ENCODE assay signal across 9 mouse cellular contexts in genomic region chr4:134020621-134021020, GRCm38 (mm10). TPM values are rescaled to one million over a fixed set of nuclear protein-coding genes. Genes with fewer than 3 reads are reported as not detected.
DNase-seq lines count a peak whose midpoint lies in the region; ATAC-seq and TF ChIP-seq lines count a peak whose summit lies in the region.
"Had no signal": no experiment of that assay in that cellular context is flagged by ENCODE, and none has a peak within 500 bp of the region (broad histone marks: within the 10 kb centered on the region; RNA-seq: fewer than 3 reads in every experiment).

No protein-coding gene starts in this region.

- WGBS in forebrain, embryonic 12.5 days, result 4% methylated on average over 11 of the region's 11 CpGs
- 4% methylated on average over 11 of the region's 11 CpGs for WGBS in forebrain, embryonic 15.5 days
- 1% methylated on average over 11 of the region's 11 CpGs for WGBS in lung, embryonic 14.5 days
- 4% methylated on average over 11 of the region's 11 CpGs for WGBS in neural tube, embryonic 15.5 days

- H3K27me3 ChIP-seq in forebrain, embryonic 12.5 days, result peaks cover 22% of the 10 kb centered on the region; the same call in 1 of the 2 replicates
- peaks cover 38% of the 10 kb centered on the region for H3K27me3 ChIP-seq in forebrain, embryonic 15.5 days
- H3K27me3 ChIP-seq in MEL (ENCODE audit: control insufficient read depth in 1 of 2, insufficient read depth in 2 of 2, low read length in 2 of 2), result no peaks in the 10 kb centered on the region
- peaks cover 42% of the 10 kb centered on the region for H3K27me3 ChIP-seq in lung, embryonic 14.5 days (ENCODE audit: insufficient read depth, low read length)
- peaks cover 26% of the 10 kb centered on the region for H3K27me3 ChIP-seq in neural tube, embryonic 15.5 days (replicated peaks)

- H3K36me3 ChIP-seq in forebrain, embryonic 12.5 days (replicated peaks), result no peaks in the 10 kb centered on the region
- H3K36me3 ChIP-seq in forebrain, embryonic 15.5 days, result no peaks in the 10 kb centered on the region
- no peaks in the 10 kb centered on the region for H3K36me3 ChIP-seq in MEL (ENCODE audit: control insufficient read depth in 1 of 2, insufficient read depth in 2 of 2, low read length in 2 of 2)
- H3K36me3 ChIP-seq in lung, embryonic 14.5 days (ENCODE audit: insufficient read depth), result no peaks in the 10 kb centered on the region
- no peaks in the 10 kb centered on the region for H3K36me3 ChIP-seq in neural tube, embryonic 15.5 days

- peak; percentile 65 for DNase-seq in MEL (ENCODE audit: low read depth, low spot score)
- DNase-seq in embryo, embryonic 10.5 days (ENCODE audit: low spot score), result peak; percentile 92
- DNase-seq in lung, embryonic 14.5 days, result peak; percentile 92
- peak; percentile 64 to 70 for DNase-seq in urinary bladder, postnatal 36 days (ENCODE audit: low spot score in 2 of 2)

- H3K27ac ChIP-seq in forebrain, embryonic 12.5 days, result no peak overlapping the region
- no peak overlapping the region for H3K27ac ChIP-seq in forebrain, embryonic 15.5 days (replicated peaks)
- H3K27ac ChIP-seq in MEL (ENCODE audit: control insufficient read depth, low read depth, low read length), result no peak overlapping the region
- no peak overlapping the region for H3K27ac ChIP-seq in lung, embryonic 14.5 days (ENCODE audit: low read depth)
- no peak overlapping the region for H3K27ac ChIP-seq in neural tube, embryonic 15.5 days (replicated peaks)

- no peaks in the 10 kb centered on the region for H3K79me2 ChIP-seq in MEL (ENCODE audit: control insufficient read depth, insufficient read depth, low read length, poor library complexity)

- H3K4me2 ChIP-seq in forebrain, embryonic 12.5 days, result peak overlapping the region; percentile 72; the same call in 1 of the 2 replicates
- H3K4me2 ChIP-seq in forebrain, embryonic 15.5 days (replicated peaks), result no peak overlapping the region
- H3K4me2 ChIP-seq in lung, embryonic 14.5 days, result no peak overlapping the region
- H3K4me2 ChIP-seq in neural tube, embryonic 15.5 days, result peak overlapping the region; percentile 64

- H3K9ac ChIP-seq in forebrain, embryonic 12.5 days, result no peak overlapping the region
- H3K9ac ChIP-seq in forebrain, embryonic 15.5 days (replicated peaks), result no peak overlapping the region
- H3K9ac ChIP-seq in MEL (ENCODE audit: control insufficient read depth, low read depth, low read length, poor library complexity, severe bottlenecking), result no peak overlapping the region
- H3K9ac ChIP-seq in lung, embryonic 14.5 days, result no peak overlapping the region
- H3K9ac ChIP-seq in neural tube, embryonic 15.5 days (replicated peaks), result no peak overlapping the region

- TF ChIP-seq RAD21 in MEL (IDR thresholded peaks at IDR 0.05; ENCODE audit: low read depth, low read length), result no peak

- no peak for TF ChIP-seq POLR2A in MEL (IDR thresholded peaks at IDR 0.05; ENCODE audit: control insufficient read depth in 1 of 2, insufficient read depth in 1 of 2, low read depth in 1 of 2, low read length in 2 of 2, poor library complexity in 1 of 2)

- TF ChIP-seq EP300 in MEL (IDR thresholded peaks at IDR 0.05; ENCODE audit: low read depth in 1 of 2, low read length in 2 of 2), result no peak

- no peak overlapping the region for H3K4me3 ChIP-seq in forebrain, embryonic 12.5 days (replicated peaks)
- H3K4me3 ChIP-seq in forebrain, embryonic 15.5 days, result no peak overlapping the region
- H3K4me3 ChIP-seq in MEL (ENCODE audit: control insufficient read depth in 1 of 2, insufficient read depth in 1 of 2, low read depth in 2 of 2, low read length in 2 of 2), result no peak overlapping the region
- no peak overlapping the region for H3K4me3 ChIP-seq in lung, embryonic 14.5 days (ENCODE audit: low read depth, low read length)
- peak overlapping the region; percentile 5; the same call in 1 of the 2 replicates for H3K4me3 ChIP-seq in neural tube, embryonic 15.5 days (replicated peaks)

- H3K9me3 ChIP-seq in forebrain, embryonic 12.5 days, result no peaks in the 10 kb centered on the region
- no peaks in the 10 kb centered on the region for H3K9me3 ChIP-seq in forebrain, embryonic 15.5 days
- H3K9me3 ChIP-seq in MEL (replicated peaks; ENCODE audit: insufficient read depth, low read length), result no peaks in the 10 kb centered on the region
- H3K9me3 ChIP-seq in lung, embryonic 14.5 days (ENCODE audit: low read depth, low read length), result no peaks in the 10 kb centered on the region
- H3K9me3 ChIP-seq in neural tube, embryonic 15.5 days (replicated peaks), result no peaks in the 10 kb centered on the region

- TF ChIP-seq CTCF in MEL (IDR thresholded peaks at IDR 0.05 in 2 of 3, conservative IDR thresholded peaks at IDR 0.05 in 1 of 3; ENCODE audit: control insufficient read depth in 1 of 3, insufficient read depth in 1 of 3, low read depth in 2 of 3, low read length in 3 of 3, poor library complexity in 1 of 3, severe bottlenecking in 1 of 3), result no peak
- no peak for TF ChIP-seq CTCF in lung, embryonic 14.5 days (IDR thresholded peaks at IDR 0.05; ENCODE audit: low read depth)

- ATAC-seq in forebrain, embryonic 12.5 days (ENCODE audit: low FRiP score), result no peak
- no peak for ATAC-seq in forebrain, embryonic 15.5 days (replicated peaks)
- ATAC-seq in hematopoietic stem cell, adult 5-6 weeks (replicated peaks in 1 of 2; ENCODE audit: insufficient read depth in 1 of 2, low FRiP score in 2 of 2, low TSS enrichment in 1 of 2, low read depth in 1 of 2, poor library complexity in 2 of 2, severe bottlenecking in 2 of 2), result peak; percentile 59 to 72; a peak in 2 of 4 replicates
- no peak for ATAC-seq in lung, embryonic 14.5 days (ENCODE audit: insufficient read depth)
- ATAC-seq in neural tube, embryonic 15.5 days (ENCODE audit: low FRiP score), result no peak

- peaks cover 46% of the 10 kb centered on the region for H3K4me1 ChIP-seq in forebrain, embryonic 12.5 days
- H3K4me1 ChIP-seq in forebrain, embryonic 15.5 days, result peaks cover 31% of the 10 kb centered on the region
- no peaks in the 10 kb centered on the region for H3K4me1 ChIP-seq in MEL (ENCODE audit: control insufficient read depth in 1 of 2, insufficient read depth in 2 of 2, low read length in 2 of 2)
- no peaks in the 10 kb centered on the region for H3K4me1 ChIP-seq in lung, embryonic 14.5 days (ENCODE audit: insufficient read depth)
- H3K4me1 ChIP-seq in neural tube, embryonic 15.5 days, result peaks cover 42% of the 10 kb centered on the region

TF ChIP-seq in MEL, 35 proteins besides CTCF, POLR2A, EP300 and RAD21 (continues in another document):
- TF ChIP-seq MYB (IDR thresholded peaks at IDR 0.05; ENCODE audit: low read depth, low read length), result no peak

RNA-seq across cellular contexts. Expression of gene Lin28a, which starts 2.0 kb away (rescaled TPM):
- polyA plus RNA-seq in forebrain, embryonic 12.5 days (2016; fragmentation: Nextera tagmentation; extraction: Ambion mirVana), result 0.92 and 1.5 TPM in 2 replicates
- polyA plus RNA-seq in forebrain, embryonic 15.5 days (2015; fragmentation: Nextera tagmentation; extraction: Ambion mirVana), result not detected in 2 replicates
- not detected in 2 replicates for total RNA-seq in MEL (2012; rRNA removed)
- polyA plus RNA-seq in MEL (2012; ENCODE audit: insufficient read depth in 1 of 2, insufficient read length in 2 of 2, low read depth in 1 of 2, low replicate concordance in 2 of 2, missing spikeins in 1 of 2), result under 1 TPM in 1 of 2 experiments, not detected in 1; 0.01 TPM
- total RNA-seq in hematopoietic stem cell, adult 5-6 weeks (2017), result 4.2 and 4.8 TPM in 2 replicates
- not detected in 2 replicates for polyA plus RNA-seq in lung, embryonic 14.5 days (2014; fragmentation: Nextera tagmentation; extraction: Ambion mirVana)
- 0.19 and 0.37 TPM in 2 replicates for polyA plus RNA-seq in neural tube, embryonic 15.5 days (2015; fragmentation: Nextera tagmentation; extraction: Ambion mirVana)
- polyA plus RNA-seq: large intestine, adult 2 months had no signal

RNA-seq across cellular contexts. Expression of gene Dhdds, which starts 19.9 kb away (rescaled TPM):
- 45.5 and 48.6 TPM in 2 replicates for polyA plus RNA-seq in forebrain, embryonic 12.5 days (2016; fragmentation: Nextera tagmentation; extraction: Ambion mirVana)
- polyA plus RNA-seq in forebrain, embryonic 15.5 days (2015; fragmentation: Nextera tagmentation; extraction: Ambion mirVana), result 52.8 and 56.7 TPM in 2 replicates
- total RNA-seq in MEL (2012; rRNA removed), result 15.9 and 19.0 TPM in 2 replicates
- 10 to 100 TPM in 1 of 2 experiments, not detected in 1; 37.7 TPM for polyA plus RNA-seq in MEL (2012; ENCODE audit: insufficient read depth in 1 of 2, insufficient read length in 2 of 2, low read depth in 1 of 2, low replicate concordance in 2 of 2, missing spikeins in 1 of 2)
- 19.2 and 25.5 TPM in 2 replicates for total RNA-seq in hematopoietic stem cell, adult 5-6 weeks (2017)
- polyA plus RNA-seq in lung, embryonic 14.5 days (2014; fragmentation: Nextera tagmentation; extraction: Ambion mirVana), result 43.7 and 45.6 TPM in 2 replicates
- polyA plus RNA-seq in neural tube, embryonic 15.5 days (2015; fragmentation: Nextera tagmentation; extraction: Ambion mirVana), result 47.0 and 47.4 TPM in 2 replicates

RNA-seq across cellular contexts. Expression of gene Zfp683, which starts 33.0 kb away (rescaled TPM):
- polyA plus RNA-seq in forebrain, embryonic 12.5 days (2016; fragmentation: Nextera tagmentation; extraction: Ambion mirVana), result not detected in 2 replicates
- polyA plus RNA-seq in forebrain, embryonic 15.5 days (2015; fragmentation: Nextera tagmentation; extraction: Ambion mirVana), result not detected in 2 replicates
- total RNA-seq in MEL (2012; rRNA removed), result not detected in 2 replicates
- not detected for polyA plus RNA-seq in MEL (2012; ENCODE audit: insufficient read depth in 1 of 2, insufficient read length in 2 of 2, low read depth in 1 of 2, low replicate concordance in 2 of 2, missing spikeins in 1 of 2)
- total RNA-seq in hematopoietic stem cell, adult 5-6 weeks (2017), result 1.4 TPM in 1 of 2 replicates, not detected in the other
- polyA plus RNA-seq in lung, embryonic 14.5 days (2014; fragmentation: Nextera tagmentation; extraction: Ambion mirVana), result not detected in 2 replicates
- not detected in 2 replicates for polyA plus RNA-seq in neural tube, embryonic 15.5 days (2015; fragmentation: Nextera tagmentation; extraction: Ambion mirVana)

RNA-seq across cellular contexts. Expression of gene Crybg2, which starts 40.0 kb away (rescaled TPM):
- polyA plus RNA-seq in forebrain, embryonic 12.5 days (2016; fragmentation: Nextera tagmentation; extraction: Ambion mirVana), result 0.62 and 0.96 TPM in 2 replicates
- 1.0 and 1.8 TPM in 2 replicates for polyA plus RNA-seq in forebrain, embryonic 15.5 days (2015; fragmentation: Nextera tagmentation; extraction: Ambion mirVana)
- 0.65 and 0.72 TPM in 2 replicates for total RNA-seq in MEL (2012; rRNA removed)
- polyA plus RNA-seq in MEL (2012; ENCODE audit: insufficient read depth in 1 of 2, insufficient read length in 2 of 2, low read depth in 1 of 2, low replicate concordance in 2 of 2, missing spikeins in 1 of 2), result 1 to 10 TPM in 1 of 2 experiments, not detected in 1; 2.3 TPM
- 0.79 and 2.4 TPM in 2 replicates for total RNA-seq in hematopoietic stem cell, adult 5-6 weeks (2017)
- 2.9 and 4.0 TPM in 2 replicates for polyA plus RNA-seq in lung, embryonic 14.5 days (2014; fragmentation: Nextera tagmentation; extraction: Ambion mirVana)
- 2.5 and 3.7 TPM in 2 replicates for polyA plus RNA-seq in neural tube, embryonic 15.5 days (2015; fragmentation: Nextera tagmentation; extraction: Ambion mirVana)

RNA-seq across cellular contexts. Expression of gene Hmgn2, which starts 52.2 kb away (rescaled TPM):
- polyA plus RNA-seq in forebrain, embryonic 12.5 days (2016; fragmentation: Nextera tagmentation; extraction: Ambion mirVana), result 3,644 and 3,855 TPM in 2 replicates
- 2,070 and 2,100 TPM in 2 replicates for polyA plus RNA-seq in forebrain, embryonic 15.5 days (2015; fragmentation: Nextera tagmentation; extraction: Ambion mirVana)
- total RNA-seq in MEL (2012; rRNA removed), result 125 and 131 TPM in 2 replicates
- polyA plus RNA-seq in MEL (2012; ENCODE audit: insufficient read depth in 1 of 2, insufficient read length in 2 of 2, low read depth in 1 of 2, low replicate concordance in 2 of 2, missing spikeins in 1 of 2), result 100 to 1,000 TPM; 186 to 230 TPM
- total RNA-seq in hematopoietic stem cell, adult 5-6 weeks (2017), result 631 and 724 TPM in 2 replicates
- polyA plus RNA-seq in lung, embryonic 14.5 days (2014; fragmentation: Nextera tagmentation; extraction: Ambion mirVana), result 3,363 and 3,461 TPM in 2 replicates
- polyA plus RNA-seq in neural tube, embryonic 15.5 days (2015; fragmentation: Nextera tagmentation; extraction: Ambion mirVana), result 921 and 1,163 TPM in 2 replicates

Comparison
In these comparisons a context has a peak if more than half of its experiments do, and no peak if none do; other contexts are left out.
1. H3K4me2 ChIP-seq: peak in forebrain, embryonic 12.5 days (single experiment) and neural tube, embryonic 15.5 days (single experiment); none in forebrain, embryonic 15.5 days (single experiment) and lung, embryonic 14.5 days (single experiment).
2. ATAC-seq: peak in hematopoietic stem cell, adult 5-6 weeks (2 of 2); none in forebrain, embryonic 12.5 days (single experiment), forebrain, embryonic 15.5 days (single experiment), lung, embryonic 14.5 days (single experiment) and neural tube, embryonic 15.5 days (single experiment).
3. Peak in every context shown above with its lines, with median percentiles within 50 percentile points of each other: DNase-seq.